Mouse (Mus musculus) heart, adult 8-10 months (tissue): Measurements from ENCODE around the gene Ndufa11. TPM values are rescaled to one million over a fixed set of nuclear protein-coding genes. Genes with fewer than 3 reads are reported as not detected.

ENCODE experiments used
- DNase-seq: peaks from one replicate; pipeline ENCODE4 v3.0.0; 2022; ENCODE audit warnings: low spot score
- total RNA-seq, 4 experiments: library from RNA; stranded (reverse); gene quantifications; 2 replicates each; pipeline ENCODE4 v1.2.4; 2022

Gene Ndufa11
- total RNA-seq, 4 experiments from 2014 or later: 804 to 980 (median 857) TPM

GRCm38 (mm10) chr17:56715914-56716654 is 1.5 kb upstream of the Ndufa11 start:
- DNase-seq: no peak

GRCm38 (mm10) chr17:56716655-56717362 is 758 bp upstream of the Ndufa11 start:
- DNase-seq: peak; percentile 97

DNA sequence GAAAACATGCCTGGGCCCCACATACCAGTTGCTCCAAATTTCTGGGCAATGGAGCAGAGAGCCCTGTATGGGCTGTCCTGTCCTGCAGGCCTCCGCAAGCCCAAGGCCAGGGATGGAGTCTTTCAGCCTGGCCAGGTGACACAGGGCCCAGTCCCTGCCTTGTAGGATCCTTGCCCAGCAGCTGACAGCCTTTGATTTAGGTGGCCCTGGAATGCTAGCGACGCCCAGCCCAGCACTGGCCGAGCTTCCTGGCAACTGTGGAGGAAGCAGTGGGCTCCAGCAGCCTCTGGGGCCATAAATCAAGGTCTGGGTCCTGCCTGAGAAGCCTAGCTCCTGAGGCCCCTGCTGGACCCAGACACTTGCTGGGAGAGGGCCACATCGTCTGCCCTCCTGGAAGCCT is 4.9 kb downstream of the Ndufa11 start:
- DNase-seq: no peak

- DNase-seq: no peak
Observed at GRCm38 (mm10) chr17:56723419-56724161, 6.0 kb downstream of the Ndufa11 start.

DNA sequence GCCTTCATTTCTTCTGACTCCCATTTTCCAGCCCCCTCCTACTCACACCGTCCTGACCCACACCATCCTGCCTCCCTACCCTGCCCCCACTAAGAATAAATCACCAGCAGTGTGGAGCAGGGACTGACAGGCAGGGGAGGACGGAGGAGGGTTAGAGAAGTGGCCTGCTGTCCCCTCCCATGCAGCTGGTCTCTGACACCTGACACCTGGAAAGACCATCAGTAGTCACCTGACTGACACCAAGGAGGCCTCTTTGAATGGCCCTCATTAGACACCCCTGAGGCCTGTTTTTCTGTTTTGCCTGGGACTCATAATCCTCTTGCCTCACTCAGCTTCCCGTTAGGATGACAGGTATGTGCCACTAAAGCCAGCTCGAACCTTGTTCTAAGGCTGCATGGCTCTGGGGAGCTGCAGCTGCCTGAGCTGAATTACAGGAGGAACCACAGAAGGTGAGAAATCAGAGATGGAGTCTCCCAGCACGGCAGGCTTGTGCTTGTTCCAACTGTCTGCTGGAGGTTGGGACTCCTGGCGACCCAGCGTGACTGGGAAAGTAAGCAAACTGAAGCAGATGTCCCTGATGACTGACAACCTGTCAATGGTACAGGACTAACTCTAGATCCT is 9.6 kb downstream of the Ndufa11 start:
- no peak for DNase-seq

DNA sequence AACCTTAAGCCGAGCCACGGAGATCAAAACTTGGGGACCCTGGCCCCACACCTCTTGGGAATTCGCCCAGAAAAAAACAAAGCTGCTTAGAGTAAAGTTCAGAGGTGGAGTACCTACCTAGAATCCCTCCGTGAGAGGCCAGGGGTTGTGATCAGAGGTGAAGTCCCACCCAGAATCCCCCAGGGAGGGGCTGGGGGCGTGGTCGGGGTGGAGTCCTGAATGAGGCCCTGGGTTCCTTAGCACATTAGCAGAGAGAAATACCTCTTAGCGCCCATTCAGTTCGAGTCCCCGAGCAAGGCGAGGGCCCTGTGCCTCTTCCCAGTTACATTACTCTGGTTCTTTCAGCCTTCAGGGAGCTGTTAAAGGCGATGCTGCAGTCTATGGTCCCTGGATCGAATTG is 10.1 kb downstream of the Ndufa11 start:
- no peak for DNase-seq

GRCm38 (mm10) chr17:56728117-56728516 is 10.6 kb downstream of the Ndufa11 start:
- DNase-seq: no peak

DNA sequence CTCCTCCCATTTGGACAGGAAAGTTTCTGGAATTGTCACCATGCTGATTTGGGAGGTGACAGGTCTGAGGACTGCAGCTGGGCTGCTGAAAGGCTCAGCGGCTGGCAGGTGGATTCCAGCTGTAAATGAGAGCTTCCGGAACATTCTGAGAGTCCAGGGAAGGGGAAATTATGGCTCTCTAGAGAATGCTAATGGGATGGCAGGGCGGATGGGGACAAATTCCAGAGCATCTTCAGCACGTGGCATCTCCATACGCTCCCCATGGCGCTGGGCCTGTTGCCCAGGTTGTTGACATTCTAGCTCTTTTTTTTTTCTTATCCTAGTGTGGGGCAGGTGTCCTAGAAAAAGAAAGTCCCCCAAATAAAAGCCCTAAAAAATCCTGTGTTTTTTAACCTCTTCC is 11.6 kb downstream of the Ndufa11 start:
- no peak for DNase-seq

- no peak for DNase-seq
Observed at GRCm38 (mm10) chr17:56729656-56730055, 12.1 kb downstream of the Ndufa11 start.

- no peak for DNase-seq
Observed at GRCm38 (mm10) chr17:56736534-56736933, 19.0 kb downstream of the Ndufa11 start.

DNA sequence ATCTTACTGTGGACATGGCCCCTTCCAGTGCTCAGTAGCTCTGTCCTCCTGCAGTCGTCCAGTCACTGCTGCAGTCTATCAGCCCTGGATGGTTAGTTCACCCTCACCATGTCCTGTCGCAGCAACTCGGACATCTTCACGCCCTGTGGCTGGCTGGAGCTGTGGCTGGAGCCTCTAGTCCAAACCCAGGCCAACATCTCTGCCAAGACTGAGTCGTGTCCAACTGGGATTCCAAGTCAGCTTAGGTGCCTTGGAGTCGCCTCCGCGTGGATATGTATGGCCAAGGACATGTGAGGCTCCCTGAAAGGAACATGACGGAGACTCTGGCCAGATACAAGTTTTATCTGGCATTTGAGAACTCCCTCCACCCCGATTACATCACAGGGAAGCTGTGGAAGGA is 20.7 kb downstream of the Ndufa11 start:
- DNase-seq: no peak

GRCm38 (mm10) chr17:56740118-56740787 is 22.7 kb downstream of the Ndufa11 start:
- DNase-seq: no peak

DNA sequence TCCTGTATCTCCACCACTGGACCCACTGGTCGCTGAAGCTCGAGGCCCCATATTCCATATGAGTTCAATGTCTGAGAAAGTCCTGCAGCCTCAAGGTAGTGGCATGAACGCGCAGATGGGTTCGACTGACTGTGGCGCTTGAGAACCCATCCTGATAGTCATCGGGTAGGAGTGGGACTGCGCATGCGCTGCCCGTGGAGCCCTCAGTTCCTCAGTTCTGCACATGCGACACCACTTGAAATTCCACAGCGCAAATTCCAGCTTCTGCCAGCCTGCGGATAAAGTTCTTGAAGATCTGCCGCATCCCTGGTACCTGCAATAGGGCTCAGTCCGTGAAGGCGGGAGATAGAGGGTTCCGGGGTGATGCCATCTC is 23.2 kb downstream of the Ndufa11 start:
- DNase-seq: no peak

GRCm38 (mm10) chr17:56744173-56744572 is 26.6 kb downstream of the Ndufa11 start:
- no peak for DNase-seq

- no peak for DNase-seq
Observed at GRCm38 (mm10) chr17:56751404-56752072, 34.0 kb downstream of the Ndufa11 start.

- DNase-seq: no peak
Observed at GRCm38 (mm10) chr17:56753452-56753851, 35.9 kb downstream of the Ndufa11 start.

DNA sequence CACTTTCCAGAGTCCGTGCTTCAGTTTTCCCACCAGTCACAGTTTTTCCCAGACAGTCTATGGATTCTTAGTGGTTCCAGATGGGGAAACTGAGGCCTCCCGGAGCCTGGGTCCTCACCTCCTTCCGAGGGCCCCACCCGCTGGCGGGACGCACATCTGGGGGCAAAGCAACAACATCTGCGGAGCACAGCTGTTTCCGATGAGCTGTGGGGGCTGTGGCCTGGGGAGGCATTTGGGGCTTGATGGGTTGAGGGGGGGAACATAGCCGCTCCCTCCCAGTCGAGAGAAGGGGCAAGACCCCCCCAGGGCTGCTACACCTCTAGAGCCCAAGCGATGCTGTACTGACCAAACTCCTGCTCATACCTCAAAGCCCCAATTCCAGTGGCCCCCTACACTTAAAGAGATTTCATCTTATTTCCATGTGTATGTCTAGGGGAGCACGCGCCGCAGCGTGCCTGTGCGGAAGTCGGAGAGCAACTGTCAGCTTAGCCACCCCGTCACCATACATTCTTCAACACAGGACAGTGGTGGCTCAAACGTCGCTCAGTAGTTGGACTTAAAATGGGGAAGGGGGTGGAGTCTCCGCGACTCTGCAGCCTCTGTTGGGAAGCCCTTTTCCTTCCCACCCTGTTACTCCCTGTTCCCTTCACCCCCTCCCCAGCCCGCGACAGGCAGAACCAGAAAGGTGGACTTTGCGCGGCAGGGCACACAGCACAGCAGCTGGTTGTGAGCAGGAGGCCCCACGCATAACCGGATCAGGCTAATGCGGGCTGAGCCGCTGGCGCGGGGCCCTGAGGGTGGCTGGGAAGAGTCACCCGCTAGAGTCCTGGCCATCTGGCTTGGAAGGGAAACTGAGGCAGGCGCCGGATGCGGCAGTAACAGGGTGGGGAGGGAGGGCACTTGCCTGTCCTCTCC is 37.0 kb downstream of the Ndufa11 start:
- no peak for DNase-seq

DNA sequence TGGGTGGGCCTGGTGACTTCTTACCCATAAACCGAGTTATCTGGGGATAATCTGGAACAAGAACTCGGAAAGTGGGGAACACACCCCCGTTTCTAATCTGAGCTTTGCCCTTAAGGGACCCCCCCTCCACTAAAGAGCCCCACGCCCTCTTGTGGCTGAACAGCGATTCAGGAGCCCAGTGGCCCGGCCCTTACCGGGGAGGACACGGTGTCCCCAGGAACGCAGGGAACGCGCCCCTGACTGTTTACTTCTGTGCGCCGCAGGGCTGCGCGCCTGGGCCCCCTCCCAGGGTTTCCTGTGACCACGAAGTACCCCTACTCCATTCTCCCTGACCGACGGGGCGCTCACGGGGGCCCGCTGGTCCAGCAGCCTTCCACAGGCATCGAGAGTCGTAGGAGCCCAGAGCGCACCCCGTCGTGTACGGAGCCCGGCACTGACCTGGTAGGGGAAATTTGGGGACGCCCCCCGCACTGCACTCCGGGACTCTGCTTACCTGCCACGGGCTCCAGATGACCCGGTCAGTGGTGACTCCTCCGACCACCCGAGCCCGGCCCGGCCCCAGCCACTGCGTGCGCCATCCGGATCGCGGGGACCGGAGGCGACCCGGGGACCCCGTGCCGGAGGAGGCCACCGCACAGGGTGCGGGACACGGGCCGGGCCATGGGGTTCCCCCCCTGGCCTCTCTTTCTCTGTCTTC is 39.3 kb downstream of the Ndufa11 start:
- no peak for DNase-seq

DNA sequence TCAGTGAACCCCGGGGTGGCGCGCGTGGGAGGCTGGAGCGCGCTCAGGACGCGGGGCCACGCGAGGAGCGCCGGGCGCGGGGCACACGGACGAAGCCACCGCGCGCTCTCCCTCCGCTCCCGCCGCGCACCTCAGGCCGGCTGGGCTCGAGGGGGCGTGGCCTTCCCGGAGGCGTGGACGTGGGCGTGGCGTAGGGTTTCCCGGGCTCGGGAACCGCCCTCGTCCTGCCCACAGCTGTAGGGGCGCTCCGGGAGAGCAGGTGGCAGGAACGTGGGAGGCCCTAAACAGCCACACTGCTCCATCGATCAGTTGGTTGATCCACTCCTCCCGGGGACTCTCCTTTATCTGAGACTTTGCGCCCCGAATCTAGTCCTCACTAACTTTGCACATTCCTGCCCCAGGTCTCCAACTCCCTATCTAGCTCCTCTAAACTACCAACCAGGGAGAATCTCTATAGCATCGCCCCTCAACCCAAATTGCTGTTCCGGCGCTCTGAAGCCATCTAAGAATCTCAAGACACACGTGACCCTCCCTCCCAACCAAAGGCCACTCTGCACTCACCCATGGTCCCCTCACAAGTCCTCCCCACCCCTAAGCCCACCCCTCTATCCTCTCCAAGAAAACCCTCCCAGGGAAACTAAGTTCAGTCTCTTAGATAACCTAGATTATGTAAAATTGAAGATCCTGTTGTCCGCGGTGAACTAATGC is 40.0 kb downstream of the Ndufa11 start, which contains the start of gene Nrtn:
Nrtn (minus strand) TSS at position 115 of the 708 bp plus-strand sequence.
- peak; percentile 79 for DNase-seq
